Mouse (Mus musculus): ENCODE measurements around the gene Prcd.
"Not testable (repeated sequence)": the region's sequence is repeated elsewhere in the genome, so short reads cannot be mapped to it uniquely, and the experiment has no call there.

Gene Prcd

GRCm38 (mm10) chr11:116626299-116627071, 26.8 kb upstream of the Prcd start, which contains the start of gene Rhbdf2:
TSS of gene Rhbdf2 (minus strand) at chr11:116627019.
- no peak for DNase-seq (ENCODE audit: low spot score)

GRCm38 (mm10) chr11:116627072-116628020, 26.0 kb upstream of the Prcd start:
- no peak for DNase-seq (ENCODE audit: low spot score)

- peak; percentile 76 for DNase-seq (ENCODE audit: low spot score)
Observed at GRCm38 (mm10) chr11:116628712-116629111, 24.6 kb upstream of the Prcd start.

GRCm38 (mm10) chr11:116629472-116629871, 23.9 kb upstream of the Prcd start:
- no peak for DNase-seq (ENCODE audit: low spot score)

GRCm38 (mm10) chr11:116630171-116630965, 23.0 kb upstream of the Prcd start:
- no peak for DNase-seq (ENCODE audit: low spot score)

GRCm38 (mm10) chr11:116632962-116633361, 20.4 kb upstream of the Prcd start:
- no peak for DNase-seq (ENCODE audit: low spot score)

GRCm38 (mm10) chr11:116636607-116637006, 16.7 kb upstream of the Prcd start:
- not testable (repeated sequence) for DNase-seq (ENCODE audit: low spot score)

- DNase-seq (ENCODE audit: low spot score) = no peak
Observed at GRCm38 (mm10) chr11:116641168-116641567, 12.2 kb upstream of the Prcd start.

GRCm38 (mm10) chr11:116641731-116642130, 11.6 kb upstream of the Prcd start:
- DNase-seq (ENCODE audit: low spot score) = no peak

- peak; percentile 73 for DNase-seq (ENCODE audit: low spot score)
Observed at GRCm38 (mm10) chr11:116642681-116643578, 10.4 kb upstream of the Prcd start.

GRCm38 (mm10) chr11:116643579-116644224, 9.6 kb upstream of the Prcd start:
- DNase-seq (ENCODE audit: low spot score) = no peak

- DNase-seq (ENCODE audit: low spot score) = no peak
Observed at GRCm38 (mm10) chr11:116644225-116645112, 8.9 kb upstream of the Prcd start.

- no peak for DNase-seq (ENCODE audit: low spot score)
Observed at GRCm38 (mm10) chr11:116645446-116646110, 7.8 kb upstream of the Prcd start.

- no peak for DNase-seq (ENCODE audit: low spot score)
Observed at GRCm38 (mm10) chr11:116646136-116646535, 7.2 kb upstream of the Prcd start.

GRCm38 (mm10) chr11:116646771-116647170, 6.6 kb upstream of the Prcd start:
- DNase-seq (ENCODE audit: low spot score) = no peak

GRCm38 (mm10) chr11:116647340-116647991, 5.9 kb upstream of the Prcd start:
- DNase-seq (ENCODE audit: low spot score) = no peak

- no peak for DNase-seq (ENCODE audit: low spot score)
Observed at GRCm38 (mm10) chr11:116648213-116648921, 5.0 kb upstream of the Prcd start.

- DNase-seq (ENCODE audit: low spot score) = no peak
Observed at GRCm38 (mm10) chr11:116648976-116649375, 4.4 kb upstream of the Prcd start.
